Mouse (Mus musculus) cerebellum, adult 2 months (tissue): ENCODE results near the gene P2rx4. TPM values are rescaled to one million over a fixed set of nuclear protein-coding genes. Genes with fewer than 3 reads are reported as not detected.

ENCODE experiments used
- DNase-seq, 2 experiments: peaks; one replicate each; pipeline ENCODE4 v3.0.0; 2021
- H3K27ac ChIP-seq: fragments of 200-500 bp; 2 replicates; pipeline ENCODE4 v1.5.1; 2012; ENCODE audit warnings: low read length, control low read depth, inconsistent platforms; ENCODE audit not compliant: insufficient read depth
- H3K27me3 ChIP-seq: fragments of 200-500 bp; 2 replicates; pipeline ENCODE4 v1.6.1; 2012; ENCODE audit warnings: inconsistent platforms, mild to moderate bottlenecking, low read length, moderate library complexity; ENCODE audit not compliant: control insufficient read depth, insufficient read depth
- H3K4me1 ChIP-seq: fragments of 200-500 bp; 2 replicates; pipeline ENCODE4 v1.6.1; 2011; ENCODE audit warnings: low read length; ENCODE audit not compliant: control insufficient read depth, insufficient read depth
- H3K4me3 ChIP-seq: fragments of 200-500 bp; replicated peaks from 2 replicates; pipeline ENCODE3; 2011; ENCODE audit warnings: mild to moderate bottlenecking, low read depth, low read length, control low read depth; ENCODE audit not compliant: insufficient read depth
- CTCF ChIP-seq: fragments of 200-500 bp; IDR thresholded peaks from 2 replicates; pipeline ENCODE4 v1.5.1; 2011; ENCODE audit warnings: low read depth, mild to moderate bottlenecking, control low read depth, low read length, moderate library complexity, borderline replicate concordance; ENCODE audit not compliant: insufficient read depth
- POLR2A ChIP-seq: fragments of 200-500 bp; IDR thresholded peaks from 2 replicates; pipeline ENCODE4 v1.6.1; 2011; ENCODE audit warnings: low read length, control low read depth, borderline replicate concordance; ENCODE audit not compliant: insufficient read depth
- WGBS: fragments of 180-500 bp; shearing (Covaris S2); methylation state at CpG from one replicate; pipeline ENCODE4 v1.1.7; 2018; 5-methylcytosine and 5-hydroxymethylcytosine counted together
- polyA plus RNA-seq: library from polyadenylated mRNA; depleted of rRNA; stranded (reverse); fragments of >200 nt; gene quantifications from 2 replicates; pipeline ENCODE4 v1.2.3, GENCODE M21; 2012; rRNA removed

Gene P2rx4
- polyA plus RNA-seq, 1 experiment: 42.0 TPM

DNA sequence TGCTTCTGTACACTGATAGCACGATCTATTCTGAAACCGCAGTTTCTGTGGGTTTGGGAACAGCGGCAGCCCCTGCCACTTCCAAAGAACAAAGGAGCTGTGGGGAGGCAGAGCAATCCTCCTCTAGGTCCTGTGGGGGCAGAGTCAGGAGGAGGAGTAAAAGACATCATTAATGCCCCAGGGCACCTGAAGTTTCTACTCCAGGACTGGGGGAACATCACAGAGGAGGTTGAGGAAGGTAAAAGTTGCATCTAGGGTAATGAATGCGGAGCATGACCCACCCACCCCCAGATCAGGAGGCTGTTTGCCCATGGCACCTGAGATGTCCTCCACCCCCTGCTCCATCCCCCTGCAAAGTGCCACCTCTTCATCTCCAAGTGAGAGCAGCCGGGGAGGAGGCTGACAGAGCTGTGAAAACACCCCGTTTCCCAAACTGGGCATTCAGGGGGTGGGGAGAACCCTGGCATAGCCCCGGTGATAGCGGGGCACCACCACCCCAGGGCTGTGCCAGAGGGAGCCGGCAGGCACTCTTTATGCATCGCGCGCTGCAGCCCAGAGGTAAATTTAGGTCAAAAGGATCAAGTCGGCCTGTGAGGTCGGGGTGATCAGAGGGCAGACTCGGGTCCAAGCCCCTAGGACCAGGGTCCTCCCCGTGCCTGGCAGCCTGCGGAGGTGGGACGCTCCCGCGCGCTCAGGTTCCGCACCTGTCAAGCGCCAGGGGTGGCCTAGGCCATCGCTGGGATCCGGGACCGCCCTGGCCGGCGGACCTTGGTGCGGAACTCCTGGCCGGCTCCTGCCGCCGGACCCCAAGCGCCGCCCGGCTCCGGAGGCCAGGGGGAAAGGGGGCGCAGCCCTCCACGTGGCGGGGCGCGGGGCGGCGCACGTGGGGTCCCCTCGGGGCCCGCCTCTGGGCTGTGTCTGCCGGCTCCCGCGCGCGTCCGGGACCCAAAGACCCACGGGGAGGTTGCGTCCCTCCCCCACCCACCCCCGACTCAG lies 71.2 kb downstream of the P2rx4 start:
- H3K4me3 ChIP-seq: peak overlapping the region; percentile 64
- peak overlapping the region; percentile 87 for H3K27ac ChIP-seq
- H3K27me3 ChIP-seq: no peaks in the 10 kb centered on the region
- peaks cover 16% of the 10 kb centered on the region for H3K4me1 ChIP-seq
- WGBS: under 1% methylated on average over 55 of the region's 55 CpGs
- peak; percentile 59 to 68 for DNase-seq
- TF ChIP-seq CTCF (no peak), POLR2A (no peak)

Other genes with a start within 250 kb of the P2rx4 start
- 422 and 482 TPM in 2 replicates for gene Atp2a2, start 205.3 kb upstream of the P2rx4 start, polyA plus RNA-seq
- 20.4 and 22.3 TPM in 2 replicates for gene Ift81, start 93.0 kb upstream of the P2rx4 start, polyA plus RNA-seq
- 13.5 and 16.8 TPM in 2 replicates for gene P2rx7, start 63.6 kb upstream of the P2rx4 start, polyA plus RNA-seq
- gene Camkk2, start 71.9 kb downstream of the P2rx4 start, polyA plus RNA-seq: 212 and 243 TPM in 2 replicates
- 325 and 326 TPM in 2 replicates for gene Anapc5, start 113.8 kb downstream of the P2rx4 start, polyA plus RNA-seq
- gene Rnf34, start 142.5 kb downstream of the P2rx4 start, polyA plus RNA-seq: 44.8 and 45.6 TPM in 2 replicates